Mouse (Mus musculus) myocyte (in vitro differentiated cells): ENCODE data around the gene Fhl2. TPM values are rescaled to one million over a fixed set of nuclear protein-coding genes. Genes with fewer than 3 reads are reported as not detected.

Experiments used
- H3K27me3 ChIP-seq: one replicate; pipeline ENCODE4 v1.6.1; 2011; ENCODE audit not compliant: control insufficient read depth, insufficient read depth, insufficient read length
- H3K36me3 ChIP-seq: one replicate; pipeline ENCODE4 v1.6.1; 2011; ENCODE audit not compliant: control insufficient read depth, insufficient read depth
- H3K4me2 ChIP-seq: one replicate; pipeline ENCODE4 v1.6.1; 2011; ENCODE audit warnings: low read depth, control low read depth
- H3K4me3 ChIP-seq: one replicate; pipeline ENCODE4 v1.5.1; 2011; ENCODE audit warnings: mild to moderate bottlenecking, control low read depth, moderate library complexity
- H3K79me2 ChIP-seq: one replicate; pipeline ENCODE4 v1.6.1; 2011; ENCODE audit not compliant: control insufficient read depth, insufficient read depth
- H3ac ChIP-seq: one replicate; pipeline ENCODE4 v1.6.1; 2011; ENCODE audit not compliant: control insufficient read depth, insufficient read length
- CEBPB ChIP-seq: IDR thresholded peaks from 2 replicates; pipeline ENCODE4 v1.6.1; 2011; ENCODE audit warnings: mild to moderate bottlenecking, moderate library complexity; ENCODE audit not compliant: poor library complexity, insufficient read depth, severe bottlenecking
- E2F4 ChIP-seq: IDR thresholded peaks from one replicate; pipeline ENCODE4 v1.6.1; 2011; ENCODE audit warnings: mild to moderate bottlenecking, control low read depth, moderate library complexity; ENCODE audit not compliant: insufficient read depth
- MAX ChIP-seq: IDR thresholded peaks from one replicate; pipeline ENCODE4 v1.6.1; 2011; ENCODE audit warnings: low read depth, mild to moderate bottlenecking, control low read depth
- MYOD1 ChIP-seq, 3 experiments: IDR thresholded peaks; one replicate each; pipeline ENCODE4 v1.6.1; 2011; ENCODE audit warnings: control low read depth in 2 of 3, low read depth in 2 of 3, mild to moderate bottlenecking in 2 of 3, moderate library complexity in 1 of 3; ENCODE audit not compliant: insufficient read length in 2 of 3, control insufficient read depth in 1 of 3
- MYOG ChIP-seq, 3 experiments: IDR thresholded peaks; one replicate each; pipeline ENCODE4 v1.6.1; 2011; ENCODE audit warnings: control low read depth in 2 of 3, low read depth in 2 of 3, mild to moderate bottlenecking in 2 of 3; ENCODE audit not compliant: insufficient read length in 2 of 3, control insufficient read depth in 1 of 3, insufficient read depth in 1 of 3
- POLR2A ChIP-seq: IDR thresholded peaks from one replicate; pipeline ENCODE4 v1.6.1; 2011; ENCODE audit warnings: low read depth, mild to moderate bottlenecking, control low read depth, moderate library complexity; ENCODE audit not compliant: insufficient read length
- POLR2AphosphoS2 ChIP-seq: IDR thresholded peaks from one replicate; pipeline ENCODE4 v1.6.1; 2011; ENCODE audit warnings: low read depth, control low read depth; ENCODE audit not compliant: insufficient read length
- REST ChIP-seq: IDR thresholded peaks from one replicate; pipeline ENCODE4 v1.6.1; 2011; ENCODE audit warnings: mild to moderate bottlenecking, control low read depth, moderate library complexity; ENCODE audit not compliant: insufficient read depth, insufficient read length
- SRF ChIP-seq: IDR thresholded peaks from one replicate; pipeline ENCODE4 v1.6.1; 2011; ENCODE audit warnings: low read depth; ENCODE audit not compliant: control insufficient read depth, insufficient read length
- TCF12 ChIP-seq: IDR thresholded peaks from one replicate; pipeline ENCODE4 v1.6.1; 2011; ENCODE audit warnings: mild to moderate bottlenecking, control low read depth; ENCODE audit not compliant: poor library complexity, insufficient read depth, severe bottlenecking
- TCF3 ChIP-seq: IDR thresholded peaks from one replicate; pipeline ENCODE4 v1.6.1; 2011; ENCODE audit warnings: low read depth, control low read depth; ENCODE audit not compliant: insufficient read length
- USF1 ChIP-seq: IDR thresholded peaks from one replicate; pipeline ENCODE4 v1.6.1; 2011; ENCODE audit warnings: low read depth, mild to moderate bottlenecking, control low read depth, moderate library complexity
- polyA plus RNA-seq: library from polyadenylated mRNA; unstranded; fragments of >200 nt; fragmentation: generic; extraction: Trizol; gene quantifications from one replicate; pipeline ENCODE4 v1.2.1, GENCODE M21; 2012; ENCODE audit warnings: missing spikeins

Fhl2 gene
- polyA plus RNA-seq, 1 experiment: 58.2 TPM

- H3ac ChIP-seq: no peak overlapping the region
- H3K4me2 ChIP-seq: no peak overlapping the region
- no peaks in the 10 kb centered on the region for H3K27me3 ChIP-seq
- peaks cover 29% of the 10 kb centered on the region for H3K36me3 ChIP-seq
- no peaks in the 10 kb centered on the region for H3K79me2 ChIP-seq
- no peak overlapping the region for H3K4me3 ChIP-seq
- TF ChIP-seq POLR2AphosphoS2 (peak; percentile 29), SRF (no peak)
Measured at GRCm38 (mm10) chr1:43122616-43123015, 74.2 kb downstream of the Fhl2 start.

- no peak overlapping the region for H3ac ChIP-seq
- H3K27me3 ChIP-seq: no peaks in the 10 kb centered on the region
- peaks cover 19% of the 10 kb centered on the region for H3K36me3 ChIP-seq
- H3K4me3 ChIP-seq: no peak overlapping the region
- H3K4me2 ChIP-seq: no peak overlapping the region
- H3K79me2 ChIP-seq: no peaks in the 10 kb centered on the region
- no peak for TF ChIP-seq TCF3
- TF ChIP-seq REST: no peak
- no peak for TF ChIP-seq USF1
- no peak for TF ChIP-seq SRF
- TF ChIP-seq POLR2AphosphoS2: no peak
- no peak for TF ChIP-seq CEBPB
- TF ChIP-seq POLR2A: no peak
- no peak for TF ChIP-seq TCF12
- no peak for TF ChIP-seq MYOD1 (IDR thresholded peaks at IDR 0.05; ENCODE audit: control insufficient read depth in 1 of 3, insufficient read length in 2 of 3, low read depth in 2 of 3)
- TF ChIP-seq MAX: no peak
- TF ChIP-seq E2F4: no peak
- TF ChIP-seq MYOG (IDR thresholded peaks at IDR 0.05; ENCODE audit: control insufficient read depth in 1 of 3, insufficient read depth in 1 of 3, insufficient read length in 2 of 3, low read depth in 2 of 3): no peak
Measured at GRCm38 (mm10) chr1:43120950-43121349, 75.8 kb downstream of the Fhl2 start.

DNA sequence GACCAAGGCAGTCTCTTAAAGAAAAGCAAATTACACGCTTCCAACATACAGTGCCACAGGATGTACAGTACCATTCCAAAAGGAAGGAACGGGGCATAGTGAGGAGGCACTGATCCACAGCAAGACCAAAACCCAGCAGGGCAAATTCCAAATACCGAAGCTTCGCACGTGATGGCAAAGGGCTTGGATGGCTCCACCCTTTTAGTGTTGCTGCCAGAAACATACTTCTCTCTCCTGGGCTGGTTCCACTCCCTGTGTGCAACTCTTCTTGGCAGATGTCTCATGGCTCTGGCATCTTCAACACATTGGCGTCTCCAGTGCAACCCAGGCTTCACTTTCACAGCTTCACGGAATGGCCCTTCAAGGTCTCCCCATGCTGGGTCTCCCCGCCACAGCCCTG lies 79.3 kb downstream of the Fhl2 start:
- H3K27me3 ChIP-seq: no peaks in the 10 kb centered on the region
- no peak overlapping the region for H3K4me2 ChIP-seq
- no peak for TF ChIP-seq E2F4
- TF ChIP-seq TCF12: no peak
- TF ChIP-seq SRF: no peak
- TF ChIP-seq MAX: no peak
- TF ChIP-seq USF1: no peak
- TF ChIP-seq MYOD1 (IDR thresholded peaks at IDR 0.05; ENCODE audit: control insufficient read depth in 1 of 3, insufficient read length in 2 of 3, low read depth in 2 of 3): no peak
- TF ChIP-seq TCF3: no peak
- no peak for TF ChIP-seq CEBPB
- no peak for TF ChIP-seq REST
- TF ChIP-seq POLR2AphosphoS2: no peak
- TF ChIP-seq POLR2A: no peak
- TF ChIP-seq MYOG (IDR thresholded peaks at IDR 0.05; ENCODE audit: control insufficient read depth in 1 of 3, insufficient read depth in 1 of 3, insufficient read length in 2 of 3, low read depth in 2 of 3): no peak
- H3K36me3 ChIP-seq: peaks cover 30% of the 10 kb centered on the region
- no peak overlapping the region for H3K4me3 ChIP-seq
- no peak overlapping the region for H3ac ChIP-seq
- H3K79me2 ChIP-seq: no peaks in the 10 kb centered on the region

- Histone ChIP-seq H3ac (no peak overlapping the region), H3K4me3 (no peak overlapping the region), H3K79me2 (no peaks in the 10 kb centered on the region), H3K27me3 (no peaks in the 10 kb centered on the region), H3K36me3 (peaks cover 35% of the 10 kb centered on the region), H3K4me2 (no peak overlapping the region)
- TF ChIP-seq REST: no peak
- no peak for TF ChIP-seq SRF
- no peak for TF ChIP-seq USF1
- no peak for TF ChIP-seq TCF3
- no peak for TF ChIP-seq CEBPB
- no peak for TF ChIP-seq TCF12
- no peak for TF ChIP-seq MYOD1 (IDR thresholded peaks at IDR 0.05; ENCODE audit: control insufficient read depth in 1 of 3, insufficient read length in 2 of 3, low read depth in 2 of 3)
- no peak for TF ChIP-seq MAX
- no peak for TF ChIP-seq POLR2A
- TF ChIP-seq E2F4: no peak
- TF ChIP-seq MYOG (IDR thresholded peaks at IDR 0.05; ENCODE audit: control insufficient read depth in 1 of 3, insufficient read depth in 1 of 3, insufficient read length in 2 of 3, low read depth in 2 of 3): no peak
- no peak for TF ChIP-seq POLR2AphosphoS2
Measured at GRCm38 (mm10) chr1:43112882-43113281, 83.9 kb downstream of the Fhl2 start.

DNA sequence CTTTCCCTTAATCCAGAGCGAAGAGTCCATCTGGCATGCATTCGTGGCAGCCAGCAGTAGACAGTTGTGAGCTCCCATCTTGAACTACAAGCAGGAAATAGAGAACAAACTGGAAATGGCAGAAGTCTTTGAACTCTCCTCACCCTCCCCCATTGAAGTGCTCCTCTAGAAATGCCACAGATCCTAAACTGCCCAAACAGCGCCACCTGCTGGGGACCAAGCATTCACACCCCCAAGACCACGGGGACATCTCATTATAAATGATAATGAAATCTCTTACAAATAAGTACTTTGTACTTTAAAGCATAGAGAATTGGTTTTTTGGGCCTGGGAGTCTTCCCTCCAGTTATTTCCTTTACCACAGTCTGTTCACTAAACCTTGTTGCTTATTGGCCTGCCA lies 86.2 kb downstream of the Fhl2 start:
- TF ChIP-seq POLR2AphosphoS2 (no peak), MYOG (IDR thresholded peaks at IDR 0.05; ENCODE audit: control insufficient read depth in 1 of 3, insufficient read depth in 1 of 3, insufficient read length in 2 of 3, low read depth in 2 of 3) (no peak), MYOD1 (IDR thresholded peaks at IDR 0.05; ENCODE audit: control insufficient read depth in 1 of 3, insufficient read length in 2 of 3, low read depth in 2 of 3) (no peak), USF1 (no peak), SRF (no peak), MAX (no peak), TCF3 (no peak), POLR2A (no peak), E2F4 (no peak), CEBPB (no peak), REST (no peak), TCF12 (no peak)

More for the DNA sequence above, 86.2 kb downstream of the Fhl2 start:
- H3ac ChIP-seq: no peak overlapping the region
- H3K4me2 ChIP-seq: no peak overlapping the region
- no peaks in the 10 kb centered on the region for H3K79me2 ChIP-seq
- H3K27me3 ChIP-seq: no peaks in the 10 kb centered on the region
- no peak overlapping the region for H3K4me3 ChIP-seq
- peaks cover 41% of the 10 kb centered on the region for H3K36me3 ChIP-seq
